Mouse (Mus musculus) C2C12 (cell line): ENCODE results near the gene Snx27. TPM values are rescaled to one million over a fixed set of nuclear protein-coding genes. Genes with fewer than 3 reads are reported as not detected.

Experiments
- H3K27me3 ChIP-seq: one replicate; pipeline ENCODE4 v1.6.1; 2011; ENCODE audit not compliant: control insufficient read depth, insufficient read depth, insufficient read length
- H3K36me3 ChIP-seq: one replicate; pipeline ENCODE4 v1.6.1; 2011; ENCODE audit not compliant: control insufficient read depth, insufficient read depth
- H3K4me3 ChIP-seq: one replicate; pipeline ENCODE4 v1.5.1; 2011; ENCODE audit warnings: mild to moderate bottlenecking, control low read depth; ENCODE audit not compliant: poor library complexity, insufficient read depth, severe bottlenecking
- H3K79me2 ChIP-seq: one replicate; pipeline ENCODE4 v1.6.1; 2011; ENCODE audit not compliant: control insufficient read depth, insufficient read depth
- H3K79me3 ChIP-seq: one replicate; pipeline ENCODE4 v1.6.1; 2011; ENCODE audit warnings: low read depth, control low read depth
- H3ac ChIP-seq: one replicate; pipeline ENCODE3; 2011; ENCODE audit warnings: low read depth; ENCODE audit not compliant: control insufficient read depth, insufficient read length
- CEBPB ChIP-seq: IDR thresholded peaks from one replicate; pipeline ENCODE4 v1.6.1; 2011; ENCODE audit warnings: low read depth, mild to moderate bottlenecking, control low read depth, moderate library complexity
- CTCF ChIP-seq: IDR thresholded peaks from one replicate; pipeline ENCODE4 v1.5.1; 2011; ENCODE audit not compliant: control insufficient read depth, insufficient read depth, insufficient read length
- FOSL1 ChIP-seq: IDR thresholded peaks from one replicate; pipeline ENCODE4 v1.8.0; 2011; ENCODE audit warnings: mild to moderate bottlenecking, low read length; ENCODE audit not compliant: poor library complexity, insufficient read depth, severe bottlenecking
- MAX ChIP-seq: IDR thresholded peaks from one replicate; pipeline ENCODE4 v1.6.1; 2011; ENCODE audit warnings: mild to moderate bottlenecking, control low read depth
- MYOD1 ChIP-seq: IDR thresholded peaks from one replicate; pipeline ENCODE4 v1.6.1; 2011; ENCODE audit warnings: low read depth; ENCODE audit not compliant: control insufficient read depth, insufficient read length
- MYOG ChIP-seq: IDR thresholded peaks from one replicate; pipeline ENCODE4 v1.6.1; 2011; ENCODE audit not compliant: control insufficient read depth, insufficient read length; ENCODE audit errors: extremely low read depth
- USF1 ChIP-seq: IDR thresholded peaks from one replicate; pipeline ENCODE4 v1.6.1; 2011; ENCODE audit warnings: low read depth, mild to moderate bottlenecking, control low read depth, moderate library complexity
- polyA plus RNA-seq: library from polyadenylated mRNA; unstranded; fragments of >200 nt; fragmentation: generic; extraction: Trizol; gene quantifications from one replicate; pipeline ENCODE4 v1.2.1, GENCODE M21; 2012; ENCODE audit warnings: missing spikeins

The Snx27 gene
- polyA plus RNA-seq, 1 experiment = 14.9 TPM

- no peaks in the 10 kb centered on the region for H3K27me3 ChIP-seq
- no peaks in the 10 kb centered on the region for H3K36me3 ChIP-seq
- no peak overlapping the region for H3ac ChIP-seq
- TF ChIP-seq MYOD1 = no peak
- TF ChIP-seq CTCF = peak; percentile 12
- no peaks in the 10 kb centered on the region for H3K79me2 ChIP-seq
- no peaks in the 10 kb centered on the region for H3K79me3 ChIP-seq
- no peak overlapping the region for H3K4me3 ChIP-seq
These were observed 34.2 kb upstream of the Snx27 start for GRCm38 (mm10) chr3:94616717-94617116.

- H3K79me3 ChIP-seq = no peaks in the 10 kb centered on the region
These were observed 30.9 kb upstream of the Snx27 start for GRCm38 (mm10) chr3:94613258-94613878.

GRCm38 (mm10) chr3:94612274-94612673 is 29.8 kb upstream of the Snx27 start:
- H3K4me3 ChIP-seq = no peak overlapping the region

More at GRCm38 (mm10) chr3:94613258-94613878, 30.9 kb upstream of the Snx27 start:
- Histone ChIP-seq H3K79me2 (no peaks in the 10 kb centered on the region), H3ac (no peak overlapping the region), H3K27me3 (no peaks in the 10 kb centered on the region), H3K36me3 (no peaks in the 10 kb centered on the region), H3K4me3 (no peak overlapping the region)
- TF ChIP-seq FOSL1 (no peak), USF1 (no peak), MAX (no peak), MYOD1 (no peak), CTCF (no peak), MYOG (no peak)

GRCm38 (mm10) chr3:94611834-94612233 is 29.3 kb upstream of the Snx27 start:
- no peaks in the 10 kb centered on the region for H3K27me3 ChIP-seq
- H3K79me3 ChIP-seq = no peaks in the 10 kb centered on the region

More at GRCm38 (mm10) chr3:94612274-94612673, 29.8 kb upstream of the Snx27 start:
- Histone ChIP-seq H3ac (no peak overlapping the region), H3K79me2 (no peaks in the 10 kb centered on the region), H3K79me3 (no peaks in the 10 kb centered on the region), H3K27me3 (no peaks in the 10 kb centered on the region), H3K36me3 (no peaks in the 10 kb centered on the region)
- TF ChIP-seq MAX = no peak

GRCm38 (mm10) chr3:94611343-94611742 is 28.8 kb upstream of the Snx27 start:
- no peaks in the 10 kb centered on the region for H3K36me3 ChIP-seq
- H3K4me3 ChIP-seq = no peak overlapping the region
- H3K79me3 ChIP-seq = no peaks in the 10 kb centered on the region
- no peak overlapping the region for H3ac ChIP-seq
- H3K79me2 ChIP-seq = no peaks in the 10 kb centered on the region
- no peaks in the 10 kb centered on the region for H3K27me3 ChIP-seq
- no peak for TF ChIP-seq CTCF
- TF ChIP-seq CEBPB = no peak
- TF ChIP-seq MYOG = no peak
- no peak for TF ChIP-seq FOSL1
- no peak for TF ChIP-seq MAX
- TF ChIP-seq MYOD1 = no peak
- no peak for TF ChIP-seq USF1

More at GRCm38 (mm10) chr3:94611834-94612233, 29.3 kb upstream of the Snx27 start:
- H3K36me3 ChIP-seq = no peaks in the 10 kb centered on the region
- no peak overlapping the region for H3ac ChIP-seq
- no peak overlapping the region for H3K4me3 ChIP-seq
- TF ChIP-seq CEBPB (no peak), USF1 (no peak), FOSL1 (no peak), CTCF (no peak), MYOD1 (no peak), MAX (no peak)
- no peaks in the 10 kb centered on the region for H3K79me2 ChIP-seq

- no peak for TF ChIP-seq MAX
- TF ChIP-seq FOSL1 = no peak
- TF ChIP-seq USF1 = no peak
- TF ChIP-seq CEBPB = no peak
- no peak for TF ChIP-seq MYOG
- no peak for TF ChIP-seq CTCF
- TF ChIP-seq MYOD1 = no peak
- H3K27me3 ChIP-seq = no peaks in the 10 kb centered on the region
- H3ac ChIP-seq = no peak overlapping the region
- no peaks in the 10 kb centered on the region for H3K79me2 ChIP-seq
- no peak overlapping the region for H3K4me3 ChIP-seq
- no peaks in the 10 kb centered on the region for H3K36me3 ChIP-seq
- no peaks in the 10 kb centered on the region for H3K79me3 ChIP-seq
These were observed 28.1 kb upstream of the Snx27 start for GRCm38 (mm10) chr3:94610581-94610980.
